Comparison of ENCODE assay signal across 9 mouse cellular contexts in the genomic region with DNA sequence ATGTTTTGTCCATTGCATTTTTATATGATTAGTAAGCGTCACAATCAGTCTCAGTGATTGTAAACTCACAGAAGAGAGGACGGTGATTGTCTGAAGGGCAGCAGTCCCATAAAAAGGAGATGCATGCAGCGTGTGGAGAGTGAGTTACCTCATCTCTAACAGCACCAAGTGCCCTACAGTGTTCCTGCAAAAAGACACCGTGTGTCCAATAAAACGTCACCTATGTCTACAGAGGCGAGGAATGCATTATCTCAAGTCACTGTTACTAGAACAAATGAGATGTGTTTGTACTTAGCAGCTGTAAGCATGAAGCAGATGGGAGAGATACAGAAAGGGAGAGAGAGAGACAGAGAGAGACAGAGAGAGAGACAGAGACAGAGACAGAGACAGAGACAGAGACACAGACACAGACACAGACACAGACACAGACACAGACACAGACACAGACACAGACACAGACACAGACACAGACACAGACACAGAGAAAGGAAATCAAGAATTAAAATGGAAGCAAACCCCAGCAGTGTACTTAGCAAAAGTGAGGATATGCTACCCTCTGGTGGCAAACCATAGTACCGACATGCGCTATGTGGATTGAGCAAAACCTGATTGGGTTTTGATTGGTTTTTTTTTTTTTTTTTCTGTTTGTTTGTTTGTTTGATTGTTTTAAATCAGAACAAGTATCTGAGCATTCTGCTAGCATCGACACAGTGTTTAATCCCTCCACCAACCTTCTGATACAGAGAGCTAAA.
A peak's percentile ranks its signal among the peaks of the same experiment; 100 is the strongest.
DNase-seq lines count a peak whose midpoint lies in the region; ATAC-seq and TF ChIP-seq lines count a peak whose summit lies in the region.
"Had no signal": no experiment of that assay in that cellular context is flagged by ENCODE, and none has a peak within 500 bp of the region (broad histone marks: within the 10 kb centered on the region; RNA-seq: fewer than 3 reads in every experiment).

No protein-coding gene starts in this region.

- no peak; the same call in 1 of the 2 replicates for ATAC-seq in heart, embryonic 15.5 days (replicated peaks; ENCODE audit: insufficient number of reproducible peaks, insufficient read depth, low FRiP score, low read depth)

- 29% methylated on average over 9 of the region's 9 CpGs for WGBS in heart, adult 2 months
- WGBS in heart, embryonic 10.5 days = 44% methylated on average over 9 of the region's 9 CpGs
- WGBS in heart, embryonic 15.5 days = 36% methylated on average over 9 of the region's 9 CpGs

- H3K27ac ChIP-seq in heart, adult 2 months = no peak overlapping the region
- no peak overlapping the region for H3K27ac ChIP-seq in heart, embryonic 10.5 days
- no peak overlapping the region for H3K27ac ChIP-seq in heart, embryonic 15.5 days

- no peaks in the 10 kb centered on the region for H3K4me1 ChIP-seq in heart, adult 2 months (ENCODE audit: control insufficient read depth, insufficient read depth, low read length)
- H3K4me1 ChIP-seq in heart, embryonic 10.5 days = no peaks in the 10 kb centered on the region
- no peaks in the 10 kb centered on the region for H3K4me1 ChIP-seq in heart, embryonic 15.5 days (replicated peaks)

- H3K9ac ChIP-seq in heart, adult 2 months (ENCODE audit: low read depth, low read length) = no peak overlapping the region
- H3K9ac ChIP-seq in heart, embryonic 15.5 days = no peak overlapping the region

- no peaks in the 10 kb centered on the region for H3K27me3 ChIP-seq in heart, adult 2 months (ENCODE audit: control insufficient read depth, insufficient read depth, low read length)
- no peaks in the 10 kb centered on the region for H3K27me3 ChIP-seq in heart, embryonic 10.5 days (ENCODE audit: insufficient read depth, poor library complexity, severe bottlenecking)
- no peaks in the 10 kb centered on the region for H3K27me3 ChIP-seq in heart, embryonic 15.5 days

- no peaks in the 10 kb centered on the region for H3K9me3 ChIP-seq in heart, embryonic 10.5 days
- H3K9me3 ChIP-seq in heart, embryonic 15.5 days (replicated peaks) = no peaks in the 10 kb centered on the region

- TF ChIP-seq CTCF in heart, adult 2 months (IDR thresholded peaks at IDR 0.05) = peak; percentile 75

- no peaks in the 10 kb centered on the region for H3K79me2 ChIP-seq in heart, adult 2 months (replicated peaks; ENCODE audit: control insufficient read depth, insufficient read depth, low read length)

- intact Hi-C loops in heart, adult 2 months (cut with DNase I) = no loop called here

- TF ChIP-seq POLR2A in heart, adult 2 months (IDR thresholded peaks at IDR 0.05; ENCODE audit: insufficient read depth, low read depth, low read length) = no peak

- H3K36me3 ChIP-seq in heart, adult 2 months (ENCODE audit: control insufficient read depth, insufficient read depth, low read length) = no peaks in the 10 kb centered on the region
- H3K36me3 ChIP-seq in heart, embryonic 10.5 days = no peaks in the 10 kb centered on the region
- H3K36me3 ChIP-seq in heart, embryonic 15.5 days = no peaks in the 10 kb centered on the region

- H3K4me2 ChIP-seq in heart, embryonic 15.5 days = 0 out of 2 replicates have a peak overlapping the region, but pooled peaks have one; percentile 15

- DNase-seq in heart, adult 2 months = no peak
- no peak for DNase-seq in heart, embryonic 10.5 days (ENCODE audit: low spot score)
- DNase-seq in MN1 (ENCODE audit: low spot score) = peak; percentile 58
- peak; percentile 61 for DNase-seq in cerebellum, adult 9-11 months
- DNase-seq in kidney, postnatal 14 days = peak; percentile 50
- peak; percentile 67 for DNase-seq in lung, postnatal 10 days
- DNase-seq in right cerebral cortex, postnatal 4 days = peak; percentile 14

- TF ChIP-seq EP300 in heart, adult 2 months (IDR thresholded peaks at IDR 0.05; ENCODE audit: insufficient read depth, low read depth, low read length) = no peak

- H3K4me3 ChIP-seq in heart, adult 2 months = no peak overlapping the region
- H3K4me3 ChIP-seq in heart, embryonic 10.5 days = no peak overlapping the region
- no peak overlapping the region for H3K4me3 ChIP-seq in heart, embryonic 15.5 days
- H3K4me3 ChIP-seq: myocyte had no signal

Comparison
In these comparisons a context has a peak if more than half of its experiments do, and no peak if none do; other contexts are left out.
1. DNase-seq: peak in MN1 (single experiment), cerebellum, adult 9-11 months (single experiment), kidney, postnatal 14 days (single experiment), lung, postnatal 10 days (single experiment) and right cerebral cortex, postnatal 4 days (single experiment); none in heart, adult 2 months (0 of 2) and heart, embryonic 10.5 days (single experiment).